ENCODE assay signal across 19 mouse cellular contexts in genomic region chr1:79669419-79669974, GRCm38 (mm10). TPM values are rescaled to one million over a fixed set of nuclear protein-coding genes. Genes with fewer than 3 reads are reported as not detected.
DNase-seq lines count a peak whose midpoint lies in the region; ATAC-seq and TF ChIP-seq lines count a peak whose summit lies in the region.
"Had no signal": no experiment of that assay in that cellular context is flagged by ENCODE, and none has a peak within 500 bp of the region (broad histone marks: within the 10 kb centered on the region; RNA-seq: fewer than 3 reads in every experiment).

No protein-coding gene starts in this region.

- H3K4me1 ChIP-seq in bone marrow macrophage, adult 2 months (ENCODE audit: control insufficient read depth, insufficient read depth, low read length): peaks cover 15% of the 10 kb centered on the region

- TF ChIP-seq CTCF in bone marrow macrophage, adult 2 months (IDR thresholded peaks at IDR 0.05; ENCODE audit: low read depth, low read length): no peak

- peak; percentile 24 for ATAC-seq in megakaryocyte progenitor cell, adult 5-6 weeks (replicated peaks; ENCODE audit: poor library complexity)
- ATAC-seq: forebrain, embryonic 15.5 days; hindbrain, postnatal 0 days had no signal

- TF ChIP-seq POLR2A in bone marrow macrophage, adult 2 months (IDR thresholded peaks at IDR 0.05; ENCODE audit: borderline replicate concordance, low read depth, low read length): no peak

- H3K27ac ChIP-seq in bone marrow macrophage, adult 2 months (ENCODE audit: insufficient read depth, low read depth, low read length): 0 out of 2 replicates have a peak overlapping the region, but pooled peaks have one; percentile 1
- H3K27ac ChIP-seq: embryonic facial prominence, embryonic 12.5 days; forebrain, embryonic 15.5 days; heart, adult 2 months; heart, embryonic 15.5 days; hindbrain, embryonic 13.5 days; hindbrain, postnatal 0 days had no signal

- H3K4me3 ChIP-seq in bone marrow macrophage, adult 2 months (ENCODE audit: insufficient read depth, low read length): no peak overlapping the region
- H3K4me3 ChIP-seq: embryonic facial prominence, embryonic 12.5 days; forebrain, embryonic 15.5 days; heart, adult 2 months; heart, embryonic 15.5 days; hindbrain, embryonic 13.5 days had no signal

- DNase-seq in 416B (ENCODE audit: low read depth): peak; percentile 28
- DNase-seq in B cell, adult 2 months: peak; percentile 32 to 33
- no peak for DNase-seq in layer of hippocampus, postnatal 14 days (ENCODE audit: low spot score in 2 of 2)
- no peak for DNase-seq in adrenal gland, postnatal 36 days
- no peak for DNase-seq in adrenal gland, postnatal 14 days
- DNase-seq: adrenal gland, postnatal 10 days; cerebellum, adult 2 months; cerebellum, postnatal 14 days; gastrocnemius, postnatal 36 days; heart, adult 2 months; heart, postnatal 14 days had no signal

RNA-seq across cellular contexts. Expression of gene Ap1s3, which starts 2.3 kb away (rescaled TPM):
- 1.2 and 3.8 TPM in 2 replicates for polyA plus RNA-seq in bone marrow macrophage, adult 2 months (2012; ENCODE audit: insufficient read depth, insufficient read length, missing spikeins)
- total RNA-seq in megakaryocyte progenitor cell, adult 5-6 weeks (2015): 16.8 and 19.7 TPM in 2 replicates
- total RNA-seq in megakaryocyte progenitor cell, adult 5-6 weeks (2017): 2.5 and 4.6 TPM in 2 replicates
- 1 to 10 TPM; 1.4 to 3.3 TPM for total RNA-seq in layer of hippocampus, postnatal 14 days (2021)
- total RNA-seq in adrenal gland, postnatal 36 days (2021): 1 to 10 TPM in 1 of 2 experiments, under 1 TPM in 1; 0.26 to 1.1 TPM
- 0.67 and 2.2 TPM in 2 replicates for total RNA-seq in adrenal gland, postnatal 14 days (2021)
- total RNA-seq: gastrocnemius, adult 8-10 months; gastrocnemius, postnatal 36 days had no signal
- polyA plus RNA-seq: forebrain, embryonic 15.5 days; hindbrain, embryonic 13.5 days had no signal

Comparison
In these comparisons a context has a peak if more than half of its experiments do, and no peak if none do; other contexts are left out.
1. DNase-seq: peak in 416B (single experiment) and B cell, adult 2 months (2 of 2); none in layer of hippocampus, postnatal 14 days (0 of 2), adrenal gland, postnatal 36 days (0 of 2) and adrenal gland, postnatal 14 days (single experiment).